In the genomic region with DNA sequence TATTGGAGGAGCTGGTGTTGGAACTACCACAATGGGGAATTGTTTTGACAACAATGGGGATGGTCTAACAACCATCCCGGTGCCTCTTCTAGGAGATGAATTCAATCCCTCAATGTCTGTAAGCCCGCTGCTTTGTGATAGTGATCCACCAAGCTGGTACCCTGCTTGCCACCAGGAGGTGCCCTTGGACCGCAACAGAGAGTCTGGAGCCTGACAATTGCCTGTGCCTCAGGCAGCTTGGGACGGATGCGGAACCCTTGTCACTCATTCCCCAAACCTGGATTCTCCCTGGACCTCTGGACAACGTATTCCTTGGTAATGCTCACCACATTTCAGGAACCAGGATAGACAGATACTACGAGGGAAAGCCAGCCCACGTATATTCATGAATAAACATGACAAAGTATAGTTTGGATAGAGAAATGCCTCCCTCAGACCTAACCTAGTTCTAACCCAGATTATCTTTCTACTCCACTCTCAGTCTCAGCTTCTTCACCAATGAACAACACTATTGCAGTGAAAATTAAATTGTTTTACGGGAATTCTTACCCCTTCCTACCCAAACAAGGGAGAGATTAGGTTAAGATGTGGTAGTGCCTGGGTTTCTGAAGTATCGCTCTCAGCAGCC, we compare ENCODE assay signal across 1 mouse cellular context.
TF ChIP-seq lines count a peak whose summit lies in the region.

No protein-coding gene starts in this region.

TF ChIP-seq in myocyte, 11 proteins besides CTCF, POLR2A, EP300 and RAD21:
- no peak for TF ChIP-seq CEBPB (IDR thresholded peaks at IDR 0.05; ENCODE audit: insufficient read depth, poor library complexity, severe bottlenecking)
- no peak for TF ChIP-seq MYOD1 (IDR thresholded peaks at IDR 0.05; ENCODE audit: control insufficient read depth in 1 of 3, insufficient read length in 2 of 3, low read depth in 2 of 3)
- no peak for TF ChIP-seq MAX (IDR thresholded peaks at IDR 0.05; ENCODE audit: low read depth)
- no peak for TF ChIP-seq E2F4 (IDR thresholded peaks at IDR 0.05; ENCODE audit: insufficient read depth)
- TF ChIP-seq MYOG (IDR thresholded peaks at IDR 0.05; ENCODE audit: control insufficient read depth in 1 of 3, insufficient read depth in 1 of 3, insufficient read length in 2 of 3, low read depth in 2 of 3): no peak
- TF ChIP-seq USF1 (IDR thresholded peaks at IDR 0.05; ENCODE audit: low read depth): no peak
- peak; percentile 92 for TF ChIP-seq POLR2AphosphoS2 (IDR thresholded peaks at IDR 0.05; ENCODE audit: insufficient read length, low read depth)
